Mouse (Mus musculus) gastrocnemius, adult 2 months (tissue): ENCODE measurements at regions not wholly inside any gene's neighbourhood (a gene's known extent, or its start where the extent isn't known, plus 50 kb on each side); places are given as distances from the start of the nearest gene placed in this dataset.

Experiments
- DNase-seq: peaks from one replicate; pipeline ENCODE4 v3.0.0; 2022
- H3K27ac ChIP-seq: fragments of 200-600 bp; 2 replicates; pipeline ENCODE4 v1.8.1; 2022; ENCODE audit warnings: mild to moderate bottlenecking
- H3K4me3 ChIP-seq: fragments of 200-600 bp; 2 replicates; pipeline ENCODE4 v1.8.1; 2022; ENCODE audit warnings: mild to moderate bottlenecking, moderate library complexity
- CTCF ChIP-seq: fragments of 200-600 bp; IDR thresholded peaks from 2 replicates; pipeline ENCODE4 v1.8.1; 2022; ENCODE audit warnings: antibody characterized with exemption, mild to moderate bottlenecking, moderate library complexity
- intact Hi-C: fragments of 180-260 bp; cut with DNase I; formaldehyde crosslinking; loops from one replicate; pipeline ENCODE4 v1.15.1; 2025

GRCm38 (mm10) chr3:19747361-19747760 lies 118.9 kb upstream of the 1700064H15Rik start:
- intact Hi-C loops, result no loop called here

GRCm38 (mm10) chr3:19751946-19752345 lies 123.5 kb upstream of the 1700064H15Rik start:
- TF ChIP-seq CTCF, result no peak
- intact Hi-C loops, result no loop called here
- no peak overlapping the region for H3K4me3 ChIP-seq
- H3K27ac ChIP-seq, result no peak overlapping the region
- DNase-seq, result no peak

More at GRCm38 (mm10) chr3:19747361-19747760, 118.9 kb upstream of the 1700064H15Rik start:
- no peak overlapping the region for H3K27ac ChIP-seq
- no peak for TF ChIP-seq CTCF
- DNase-seq, result no peak
- no peak overlapping the region for H3K4me3 ChIP-seq

- no peak for DNase-seq
- TF ChIP-seq CTCF, result no peak
- no peak overlapping the region for H3K4me3 ChIP-seq
- H3K27ac ChIP-seq, result no peak overlapping the region
- intact Hi-C loops, result no loop called here
Observed at GRCm38 (mm10) chr3:19754011-19754410, 125.5 kb upstream of the 1700064H15Rik start.

GRCm38 (mm10) chr3:19754636-19755035 lies 126.2 kb upstream of the 1700064H15Rik start:
- DNase-seq, result no peak
- Histone ChIP-seq H3K4me3 (no peak overlapping the region), H3K27ac (no peak overlapping the region)
- intact Hi-C loops, result no loop called here
- no peak for TF ChIP-seq CTCF

GRCm38 (mm10) chr3:19755136-19755535 lies 126.7 kb upstream of the 1700064H15Rik start:
- TF ChIP-seq CTCF, result no peak
- DNase-seq, result no peak
- no peak overlapping the region for H3K27ac ChIP-seq
- H3K4me3 ChIP-seq, result no peak overlapping the region
- intact Hi-C loops, result no loop called here

GRCm38 (mm10) chr3:19798543-19799106 lies 158.2 kb upstream of the Cp start:
- no peak overlapping the region for H3K27ac ChIP-seq
- DNase-seq, result no peak
- intact Hi-C loops, result no loop called here
- no peak for TF ChIP-seq CTCF
- H3K4me3 ChIP-seq, result no peak overlapping the region

- H3K4me3 ChIP-seq, result no peak overlapping the region
- TF ChIP-seq CTCF, result no peak
- DNase-seq, result no peak
- intact Hi-C loops, result no loop called here
- no peak overlapping the region for H3K27ac ChIP-seq
Observed at GRCm38 (mm10) chr3:19810034-19810433, 146.8 kb upstream of the Cp start.

GRCm38 (mm10) chr3:19824904-19825303 lies 131.9 kb upstream of the Cp start:
- intact Hi-C loops, result no loop called here
- TF ChIP-seq CTCF, result no peak
- DNase-seq, result no peak
- no peak overlapping the region for H3K4me3 ChIP-seq
- no peak overlapping the region for H3K27ac ChIP-seq

- no peak for DNase-seq
- no peak overlapping the region for H3K4me3 ChIP-seq
- intact Hi-C loops, result no loop called here
- no peak overlapping the region for H3K27ac ChIP-seq
- no peak for TF ChIP-seq CTCF
Observed at GRCm38 (mm10) chr3:19828518-19829246, 128.2 kb upstream of the Cp start.

- DNase-seq, result no peak
- Histone ChIP-seq H3K4me3 (no peak overlapping the region), H3K27ac (no peak overlapping the region)
- intact Hi-C loops, result no loop called here
- TF ChIP-seq CTCF, result no peak
Observed at GRCm38 (mm10) chr3:19829752-19830151, 127.1 kb upstream of the Cp start.

GRCm38 (mm10) chr3:19848031-19848735 lies 108.7 kb upstream of the Cp start:
- H3K27ac ChIP-seq, result no peak overlapping the region
- no peak for TF ChIP-seq CTCF
- no peak overlapping the region for H3K4me3 ChIP-seq
- DNase-seq, result no peak
- intact Hi-C loops, result no loop called here

GRCm38 (mm10) chr3:19848736-19849269 lies 108.1 kb upstream of the Cp start:
- intact Hi-C loops, result no loop called here
- no peak overlapping the region for H3K4me3 ChIP-seq
- no peak overlapping the region for H3K27ac ChIP-seq
- TF ChIP-seq CTCF, result no peak
- no peak for DNase-seq

GRCm38 (mm10) chr3:19882623-19883022 lies 74.2 kb upstream of the Cp start:
- H3K4me3 ChIP-seq, result no peak overlapping the region
- no peak overlapping the region for H3K27ac ChIP-seq
- intact Hi-C loops, result no loop called here
- TF ChIP-seq CTCF, result no peak
- DNase-seq, result no peak
